Mouse (Mus musculus) adrenal gland, postnatal 4 days (tissue): Measurements from ENCODE around the gene Ugt2b38. TPM values are rescaled to one million over a fixed set of nuclear protein-coding genes. Genes with fewer than 3 reads are reported as not detected.
"Not testable (repeated sequence)": the region's sequence is repeated elsewhere in the genome, so short reads cannot be mapped to it uniquely, and the experiment has no call there.

Experiments
- DNase-seq, 2 experiments: peaks; one replicate each; pipeline ENCODE4 v3.0.0; 2021 to 2022; ENCODE audit warnings: low spot score in 2 of 2, mixed read lengths in 2 of 2
- long read RNA-seq, 2 experiments: library from polyadenylated mRNA; stranded (forward); transcript quantifications; one replicate each; pipeline ENCODE4 v2.0.0; 2021
- total RNA-seq, 2 experiments: library from RNA; stranded (reverse); gene quantifications; 2 replicates each; pipeline ENCODE4 v1.2.3; 2021

The Ugt2b38 gene
- total RNA-seq, result under 1 TPM; 0.25 to 0.42 TPM
- long read RNA-seq, experiment 1, result 0 reads
- long read RNA-seq, experiment 2, result 0 reads

GRCm38 (mm10) chr5:87424041-87424440 lies at the start of gene Ugt2b38:
Gene Ugt2b38, minus strand, starts transcription at chr5:87424203.
- not testable (repeated sequence) for DNase-seq

DNA sequence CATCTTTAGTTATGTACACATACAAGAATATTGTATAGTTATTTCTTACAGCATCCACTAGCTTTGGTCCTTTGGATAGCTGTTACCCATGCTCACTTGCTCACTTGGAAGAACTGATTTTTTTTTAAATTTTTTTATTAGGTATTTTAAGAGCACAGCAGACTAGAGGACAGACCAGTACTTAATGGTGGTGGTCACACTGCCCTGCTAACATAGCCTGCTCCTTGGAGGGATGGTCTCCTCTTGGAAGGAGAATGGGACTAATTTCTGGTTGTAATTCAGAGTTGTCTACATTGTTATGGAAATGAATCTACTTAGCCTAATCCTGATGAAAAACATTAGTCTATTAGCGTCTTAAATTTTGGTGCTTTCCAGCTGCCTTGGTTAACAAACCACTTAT lies 34.8 kb upstream of the Ugt2b38 start:
- DNase-seq, result no peak

DNA sequence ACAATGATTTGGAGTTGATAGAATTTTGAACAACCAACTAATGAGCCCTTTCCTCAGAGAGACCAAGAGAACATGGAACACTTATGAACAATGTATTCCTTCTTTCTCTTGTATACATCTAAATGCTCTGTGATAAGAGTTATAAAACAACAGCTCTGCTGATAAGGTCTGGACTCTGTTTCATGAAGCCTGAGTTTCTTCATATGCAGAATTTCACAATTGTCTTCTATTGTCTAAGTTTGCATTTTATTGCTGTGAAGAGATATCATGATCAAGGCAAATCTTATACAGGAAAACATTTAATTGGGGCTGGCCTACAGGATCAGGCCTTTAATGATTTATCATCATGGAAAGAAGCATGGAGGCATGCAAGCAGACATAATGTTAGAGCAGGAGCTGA lies 33.7 kb upstream of the Ugt2b38 start:
- DNase-seq, result no peak

GRCm38 (mm10) chr5:87456216-87456850 lies 32.3 kb upstream of the Ugt2b38 start:
- no peak for DNase-seq

GRCm38 (mm10) chr5:87455519-87455918 lies 31.5 kb upstream of the Ugt2b38 start:
- DNase-seq, result no peak

GRCm38 (mm10) chr5:87452514-87452913 lies 28.5 kb upstream of the Ugt2b38 start:
- not testable (repeated sequence) for DNase-seq

GRCm38 (mm10) chr5:87436264-87436663 lies 12.3 kb upstream of the Ugt2b38 start:
- DNase-seq, result no peak

- no peak for DNase-seq
Observed at GRCm38 (mm10) chr5:87425676-87426075, 1.7 kb upstream of the Ugt2b38 start.

- no peak for DNase-seq
Observed at GRCm38 (mm10) chr5:87396968-87397367, 27.0 kb downstream of the Ugt2b38 start.

DNA sequence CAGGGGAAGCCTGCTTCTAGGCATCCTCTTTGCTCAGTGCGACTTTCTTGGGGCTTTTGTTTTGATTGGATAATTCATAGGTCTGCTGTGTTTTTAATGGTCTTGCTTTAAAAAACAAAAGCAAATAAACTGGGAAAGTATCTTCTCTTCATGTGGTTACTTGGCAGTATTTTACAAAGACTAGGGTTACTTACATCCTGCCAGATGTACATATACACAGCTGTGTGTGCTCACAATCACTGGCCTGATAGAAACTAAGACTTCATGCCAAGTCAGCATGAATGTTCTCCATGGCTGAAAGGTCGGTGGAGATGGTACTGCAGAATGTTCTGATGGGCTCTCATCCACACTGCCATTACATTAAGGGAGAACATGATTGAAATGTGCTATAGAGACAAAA lies 33.2 kb downstream of the Ugt2b38 start:
- DNase-seq, result no peak

- no peak for DNase-seq
Observed at GRCm38 (mm10) chr5:87380234-87380633, 43.8 kb downstream of the Ugt2b38 start.

GRCm38 (mm10) chr5:87379825-87380224 lies 44.2 kb downstream of the Ugt2b38 start:
- DNase-seq, result no peak

DNA sequence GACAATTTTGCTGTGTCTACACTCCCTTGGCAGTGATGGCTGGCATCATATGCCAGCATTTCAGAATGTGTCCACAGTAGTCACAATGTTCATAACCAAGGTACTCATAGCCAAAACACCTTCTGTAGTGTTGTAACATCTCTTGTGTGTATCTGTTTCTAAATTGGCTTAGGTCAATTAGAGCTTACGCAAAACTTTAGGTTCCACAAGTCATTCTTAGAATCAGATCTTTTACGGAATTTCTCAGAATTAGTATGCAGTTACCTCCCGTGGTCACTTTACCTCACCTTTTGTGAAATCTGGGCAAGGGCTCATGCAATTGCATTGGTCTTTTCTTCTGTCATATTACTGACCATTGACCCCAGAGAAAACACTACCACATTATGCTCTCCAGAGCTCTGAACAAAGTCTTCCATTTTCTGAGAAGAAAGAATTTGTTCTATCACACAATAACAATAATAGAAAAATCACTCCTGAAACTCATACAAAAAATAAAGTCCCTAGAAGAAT lies 48.1 kb downstream of the Ugt2b38 start:
- DNase-seq, result no peak

DNA sequence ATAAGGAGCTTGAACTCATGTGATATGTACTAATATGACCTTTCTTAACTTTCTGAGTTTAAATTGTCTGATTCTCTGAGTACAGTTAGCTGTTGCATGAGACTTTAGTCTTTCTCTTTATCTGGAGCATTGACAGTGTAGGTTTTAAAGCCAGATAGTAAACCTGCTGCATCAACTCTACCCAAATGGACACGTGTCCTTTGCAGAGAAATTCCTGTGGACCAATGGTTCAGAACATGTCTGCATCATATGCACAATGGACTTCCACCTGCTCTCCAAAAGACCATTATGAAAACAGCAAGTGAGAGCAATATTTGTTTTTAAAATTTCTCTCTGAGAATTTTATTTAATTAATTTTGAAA lies 50.5 kb downstream of the Ugt2b38 start:
- DNase-seq, result no peak

DNA sequence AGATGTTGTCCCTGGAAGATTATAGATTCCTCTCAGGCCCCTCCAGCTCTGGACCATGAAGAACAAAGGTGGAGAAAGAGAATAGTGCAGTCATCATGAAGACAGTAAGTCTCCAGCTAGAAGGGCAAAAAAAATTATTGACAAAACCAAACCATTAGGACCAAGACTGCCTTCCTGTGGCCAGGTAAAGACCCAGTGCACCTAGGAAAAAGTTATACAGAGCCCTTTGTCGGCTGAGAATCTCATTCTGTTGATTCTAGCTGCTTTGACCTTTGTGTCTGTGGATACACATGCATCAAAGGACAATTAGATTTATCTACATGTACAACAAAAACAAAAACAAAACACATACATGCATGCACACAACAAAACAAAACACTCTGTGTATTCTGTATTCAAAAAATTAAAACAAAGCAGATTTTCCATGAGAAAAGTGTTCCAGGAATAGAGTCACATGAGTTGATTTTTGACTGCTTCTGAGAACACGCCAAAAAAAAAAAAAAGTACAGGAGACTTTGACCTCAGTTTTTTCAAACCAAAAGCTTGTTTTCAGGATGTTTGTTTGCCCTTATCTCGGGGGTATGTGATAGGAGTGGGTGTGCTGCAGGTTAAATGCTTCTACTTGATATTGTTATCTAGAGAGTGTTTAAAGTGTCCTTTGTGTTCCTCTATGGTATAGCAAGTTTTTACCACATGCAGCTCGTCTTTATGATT lies 51.1 kb downstream of the Ugt2b38 start:
- not testable (repeated sequence) for DNase-seq

Other genes with a start within 250 kb of the Ugt2b38 start
- 1 to 10 TPM in 1 of 2 experiments, under 1 TPM in 1; 0.48 to 2.2 TPM for gene Ugt2b37, start 169.4 kb downstream of the Ugt2b38 start, total RNA-seq
- under 1 TPM in 1 of 2 experiments, not detected in 1; 0.79 TPM for gene Ugt2a3, start 87.0 kb downstream of the Ugt2b38 start, total RNA-seq
- gene Ugt2a2, start 58.1 kb upstream of the Ugt2b38 start, total RNA-seq, result not detected
- not detected for gene Gm43638, start 62.6 kb upstream of the Ugt2b38 start, total RNA-seq
- gene Ugt2a1, start 66.7 kb upstream of the Ugt2b38 start, total RNA-seq, result not detected
- gene Sult1b1, start 114.0 kb upstream of the Ugt2b38 start, total RNA-seq, result under 1 TPM; 0.56 to 0.99 TPM
- gene Sult1d1, start 144.8 kb upstream of the Ugt2b38 start, total RNA-seq, result 10 to 100 TPM in 1 of 2 experiments, 1 to 10 TPM in 1; 4.1 to 13.1 TPM
- under 1 TPM; 0.31 to 0.59 TPM for gene Sult1e1, start 167.4 kb upstream of the Ugt2b38 start, total RNA-seq
- gene Csn1s1, start 242.0 kb upstream of the Ugt2b38 start, total RNA-seq, result not detected